12 mouse cellular contexts compared by ENCODE assay signal in genomic region chr8:67328439-67328838, GRCm38 (mm10).
"Had no signal": no experiment of that assay in that cellular context is flagged by ENCODE, and none has a peak within 500 bp of the region (broad histone marks: within the 10 kb centered on the region; RNA-seq: fewer than 3 reads in every experiment).

No protein-coding gene starts in this region.

- H3K36me3 ChIP-seq: limb, embryonic 15.5 days; liver, embryonic 12.5 days; midbrain, embryonic 12.5 days had no signal

- ATAC-seq: liver, embryonic 12.5 days; midbrain, embryonic 16.5 days had no signal

- DNase-seq: kidney, adult 2 months; kidney, postnatal 36 days; lung, embryonic 14.5 days; lung, postnatal 10 days; lung, postnatal 4 days; right cerebral cortex, postnatal 14 days; thymus, postnatal 36 days had no signal

- H3K27ac ChIP-seq: limb, embryonic 15.5 days; liver, embryonic 12.5 days; midbrain, embryonic 12.5 days had no signal

- H3K27me3 ChIP-seq: limb, embryonic 15.5 days; liver, embryonic 12.5 days; megakaryocyte, embryonic 14.5 days; midbrain, embryonic 12.5 days had no signal

- H3K9ac ChIP-seq: limb, embryonic 15.5 days; liver, embryonic 12.5 days; lung, embryonic 14.5 days; midbrain, embryonic 12.5 days had no signal

- H3K4me1 ChIP-seq: limb, embryonic 15.5 days; liver, embryonic 12.5 days; megakaryocyte, embryonic 14.5 days; midbrain, embryonic 12.5 days had no signal

- H3K4me2 ChIP-seq: limb, embryonic 15.5 days; liver, embryonic 12.5 days; lung, embryonic 14.5 days; midbrain, embryonic 12.5 days had no signal

- H3K4me3 ChIP-seq: limb, embryonic 15.5 days; liver, embryonic 12.5 days; megakaryocyte, embryonic 14.5 days; midbrain, embryonic 12.5 days had no signal

- H3K9me3 ChIP-seq: limb, embryonic 15.5 days; liver, embryonic 12.5 days; megakaryocyte, embryonic 14.5 days; midbrain, embryonic 12.5 days had no signal
